Mouse (Mus musculus) megakaryocyte-erythroid progenitor cell, adult 5-6 weeks (primary cell): ENCODE measurements around the gene Cdk19. TPM values are rescaled to one million over a fixed set of nuclear protein-coding genes. Genes with fewer than 3 reads are reported as not detected.
"Not testable (repeated sequence)": the region's sequence is repeated elsewhere in the genome, so short reads cannot be mapped to it uniquely, and the experiment has no call there.

Experiments used
- ATAC-seq: replicated peaks from 2 replicates; pipeline ENCODE4 v1.8.0; 2016; ENCODE audit warnings: mild to moderate bottlenecking, inconsistent platforms; ENCODE audit not compliant: severe bottlenecking, poor library complexity, low FRiP score, low TSS enrichment
- total RNA-seq, 2 experiments: library from RNA; stranded (forward) in 1 of 2; stranded (reverse) in 1 of 2; fragments of 200-1000, 215-1000 nt in 1 of 2; fragments of >200 nt in 1 of 2; fragmentation: Nextera tagmentation in 1 of 2; gene quantifications; 2 replicates each; pipeline ENCODE4 v1.2.3; 2014 to 2017

The Cdk19 gene
- total RNA-seq, 2 experiments from 2014 or later = 17.4 to 24.0 TPM

DNA sequence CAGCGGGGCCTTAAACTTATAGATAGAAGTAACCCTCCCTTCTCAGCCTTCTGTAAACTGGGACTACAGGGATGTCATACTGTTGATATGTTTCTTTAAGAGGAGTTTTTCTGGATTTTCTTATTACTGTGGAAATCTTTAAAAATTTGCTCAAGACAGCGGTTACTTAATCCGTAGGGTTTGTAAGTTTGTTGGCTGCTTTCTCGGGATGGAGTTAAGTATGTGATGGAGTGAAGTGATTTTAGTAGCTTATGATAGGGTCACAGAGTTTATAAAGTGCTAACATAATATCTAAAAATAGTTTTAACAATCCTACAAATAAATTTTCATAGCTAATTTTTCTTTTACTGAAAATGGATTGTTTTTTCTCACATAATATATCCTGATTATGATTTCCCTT, 38.9 kb downstream of the Cdk19 start:
- ATAC-seq = no peak

GRCm38 (mm10) chr10:40379682-40380081, 40.3 kb downstream of the Cdk19 start:
- no peak for ATAC-seq

- ATAC-seq = no peak
These were observed 46.0 kb downstream of the Cdk19 start for GRCm38 (mm10) chr10:40385397-40385796.

GRCm38 (mm10) chr10:40386126-40386525, 46.8 kb downstream of the Cdk19 start:
- no peak for ATAC-seq

DNA sequence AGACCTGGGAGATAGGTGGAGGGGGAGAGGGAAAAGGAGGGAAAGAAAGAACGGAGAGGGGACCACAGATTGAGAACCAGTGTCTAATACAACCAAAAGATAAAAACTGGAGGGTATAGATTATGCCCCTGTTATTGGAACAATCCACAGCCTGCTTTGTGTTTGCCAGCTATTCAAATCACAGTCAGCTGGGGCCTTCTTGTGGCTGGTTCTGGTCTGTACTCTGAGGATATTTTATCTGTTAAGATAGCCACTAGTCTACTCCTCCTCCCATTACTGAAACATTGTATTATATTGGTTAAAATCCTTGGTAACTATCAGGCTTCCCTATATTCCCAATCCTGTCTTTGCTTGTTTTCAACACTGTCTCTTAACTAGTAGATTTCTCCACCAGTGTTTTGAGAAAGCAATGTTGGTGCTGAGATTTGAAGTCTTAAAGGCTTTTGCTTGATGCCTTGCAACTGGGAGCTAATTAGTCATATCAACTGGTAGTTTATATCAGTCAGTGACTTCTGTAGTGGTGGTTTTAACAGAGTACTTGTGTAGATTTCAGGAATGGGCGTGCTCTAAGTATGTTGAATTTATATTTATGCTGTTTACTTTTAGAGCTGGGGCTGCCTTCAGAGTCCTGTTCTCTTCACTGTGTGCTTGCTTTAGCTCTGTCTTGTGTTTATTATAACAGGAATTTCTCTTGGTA, 54.2 kb downstream of the Cdk19 start:
- ATAC-seq = peak; percentile 72

DNA sequence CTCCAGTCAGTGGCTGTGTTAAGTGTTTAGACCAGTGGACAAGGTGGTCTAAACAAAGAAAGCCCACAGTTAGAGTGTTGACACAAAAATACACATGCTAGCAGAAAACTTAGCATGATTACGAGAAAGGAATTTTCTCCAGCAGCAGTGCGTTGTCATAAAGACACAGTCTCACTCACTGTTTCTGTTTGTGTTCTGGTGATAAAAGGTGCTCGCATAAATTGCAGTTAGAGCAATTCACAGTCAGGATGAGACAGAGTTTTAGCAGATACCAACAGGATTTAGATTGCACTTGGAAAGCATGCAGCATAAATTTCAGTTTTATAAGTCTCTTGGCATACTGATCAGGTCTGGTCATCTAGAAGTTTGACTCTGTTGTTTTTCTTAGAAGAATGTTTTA, 59.5 kb downstream of the Cdk19 start:
- ATAC-seq = peak; percentile 74

DNA sequence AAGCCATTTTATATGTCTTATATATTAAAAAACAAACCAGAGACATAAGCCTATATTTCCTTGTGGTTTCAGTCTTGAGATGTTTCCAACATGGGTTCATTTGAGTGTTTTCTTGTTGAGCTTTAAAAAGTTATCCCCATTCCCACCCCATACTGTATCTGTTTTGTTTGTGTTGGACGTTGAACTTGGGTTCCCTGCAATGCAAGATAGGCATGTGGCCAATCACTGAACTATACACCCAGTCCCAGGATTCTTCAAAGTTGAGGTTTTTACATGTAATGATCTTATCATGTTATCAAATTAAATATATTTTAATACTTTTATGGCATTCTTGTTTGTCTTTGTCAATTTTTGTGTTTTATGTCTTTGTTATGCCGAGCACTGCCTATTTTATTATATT, 60.0 kb downstream of the Cdk19 start:
- ATAC-seq = peak; percentile 81

- ATAC-seq = no peak
These were observed 60.9 kb downstream of the Cdk19 start for GRCm38 (mm10) chr10:40400293-40400692.

- no peak for ATAC-seq
These were observed 67.3 kb downstream of the Cdk19 start for GRCm38 (mm10) chr10:40406655-40407054.

DNA sequence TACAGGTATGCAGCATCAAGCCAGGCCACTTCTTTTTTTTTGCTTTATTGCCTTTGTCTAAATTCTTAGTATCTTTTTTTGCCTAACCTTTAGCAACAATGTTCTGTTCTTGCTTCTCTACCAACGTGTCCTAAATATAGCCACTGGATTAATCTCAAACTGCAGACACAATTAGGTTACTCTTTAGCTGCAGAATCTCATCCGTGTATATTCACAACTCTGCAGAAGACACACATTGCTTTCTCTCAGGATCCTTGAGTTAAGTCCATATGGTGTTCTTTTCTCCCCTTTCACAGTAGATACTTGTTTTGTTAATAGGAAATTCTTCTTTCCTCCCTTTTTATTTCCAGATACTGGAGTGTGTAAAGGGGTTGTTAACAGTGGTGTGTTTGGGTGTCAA, 70.0 kb downstream of the Cdk19 start:
- no peak for ATAC-seq

DNA sequence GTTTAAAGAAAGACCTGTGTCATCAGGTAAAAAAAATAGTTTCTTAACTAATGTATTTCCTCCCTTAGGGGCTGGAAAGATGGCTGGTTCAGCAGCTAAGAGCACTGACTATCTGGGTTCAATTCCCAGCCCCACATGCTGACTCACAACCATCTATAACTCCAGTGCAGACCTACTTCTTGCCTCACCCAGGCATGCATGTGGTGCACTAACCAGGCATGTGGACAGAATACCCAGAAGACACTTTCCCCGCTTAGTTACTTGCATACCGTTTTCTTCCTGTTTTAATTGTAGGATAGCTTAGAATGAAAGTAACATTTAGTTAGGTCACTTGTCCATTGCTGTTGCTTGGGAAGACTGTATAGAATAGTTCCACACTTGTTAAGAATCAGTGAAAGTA, 72.0 kb downstream of the Cdk19 start:
- ATAC-seq = no peak

- no peak for ATAC-seq
These were observed 77.6 kb downstream of the Cdk19 start for GRCm38 (mm10) chr10:40416944-40417343.

- no peak for ATAC-seq
These were observed 80.5 kb downstream of the Cdk19 start for GRCm38 (mm10) chr10:40419841-40420240.

DNA sequence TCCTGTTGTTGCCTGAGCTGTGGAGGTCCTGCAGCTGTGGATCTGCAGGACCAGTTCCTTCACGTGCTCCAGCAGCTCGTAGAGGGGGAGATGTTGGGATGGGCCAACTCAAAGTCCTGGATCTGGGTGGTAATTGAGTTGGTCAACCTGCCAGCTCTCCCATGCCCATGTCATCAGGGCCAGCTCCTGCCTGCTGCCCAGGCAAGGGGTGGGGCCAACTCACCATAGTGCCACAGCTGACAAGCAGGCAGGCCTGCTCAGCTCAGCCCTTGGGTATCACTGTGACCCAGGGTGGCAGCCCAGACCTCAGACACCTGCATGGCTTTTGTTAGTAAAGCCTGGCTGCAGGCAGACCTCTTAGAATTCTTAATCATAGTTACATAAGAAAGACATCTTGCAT, 81.3 kb downstream of the Cdk19 start:
- ATAC-seq = peak; percentile 69

- ATAC-seq = no peak
These were observed 82.4 kb downstream of the Cdk19 start for GRCm38 (mm10) chr10:40421724-40422123.

- no peak for ATAC-seq
These were observed 83.3 kb downstream of the Cdk19 start for GRCm38 (mm10) chr10:40422696-40423095.

- not testable (repeated sequence) for ATAC-seq
These were observed 85.1 kb downstream of the Cdk19 start for GRCm38 (mm10) chr10:40424428-40424827.

DNA sequence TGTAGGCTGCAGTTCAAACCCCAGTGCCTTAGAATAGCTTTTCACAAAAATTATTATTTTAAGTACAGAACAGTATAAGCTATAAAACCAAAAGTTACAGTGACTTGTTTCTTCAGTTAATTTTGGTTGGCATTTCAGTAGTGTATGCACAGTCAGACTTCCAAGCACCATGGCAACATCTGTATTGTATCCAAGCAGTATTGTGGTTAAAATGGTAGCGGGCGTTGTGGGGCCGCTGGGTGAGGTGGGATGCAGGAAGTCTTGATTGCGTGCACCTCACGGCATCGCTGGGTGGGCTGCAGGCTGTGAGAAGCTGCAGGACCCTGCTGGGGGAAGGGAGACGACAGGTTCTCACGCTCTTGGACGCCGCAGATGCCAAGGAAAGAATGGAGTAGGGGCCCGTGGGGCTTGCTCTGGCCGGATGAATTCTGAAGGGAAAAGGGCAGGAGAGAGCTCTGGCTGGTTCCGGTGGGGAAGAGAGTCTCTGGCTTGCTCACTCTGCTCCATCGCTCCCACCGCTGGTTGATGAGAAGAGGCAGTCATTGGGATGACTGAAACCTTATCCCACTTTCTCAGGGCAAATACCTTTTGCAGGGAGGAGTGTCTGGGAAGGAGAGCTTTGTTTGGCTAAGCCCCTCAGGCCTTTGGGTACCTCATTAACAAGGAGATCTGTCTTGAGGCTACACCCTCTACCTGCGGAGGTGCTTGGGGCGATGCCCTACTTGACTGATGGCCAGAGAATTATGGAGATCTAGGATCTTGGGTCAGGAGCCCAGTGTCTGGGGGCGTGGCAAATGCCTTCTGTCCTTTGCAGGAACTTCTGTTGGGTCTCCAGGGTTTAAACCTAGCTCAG, 86.1 kb downstream of the Cdk19 start:
- no peak for ATAC-seq

- ATAC-seq = no peak
These were observed 86.7 kb downstream of the Cdk19 start for GRCm38 (mm10) chr10:40426096-40426450.

- no peak for ATAC-seq
These were observed 89.3 kb downstream of the Cdk19 start for GRCm38 (mm10) chr10:40428633-40429032.

GRCm38 (mm10) chr10:40429081-40429480, 89.7 kb downstream of the Cdk19 start:
- ATAC-seq = 0 out of 2 replicates have a peak, but pooled peaks have one; percentile 41
